Mouse (Mus musculus): Measurements from ENCODE around the gene Tcfl5.

Gene Tcfl5

DNA sequence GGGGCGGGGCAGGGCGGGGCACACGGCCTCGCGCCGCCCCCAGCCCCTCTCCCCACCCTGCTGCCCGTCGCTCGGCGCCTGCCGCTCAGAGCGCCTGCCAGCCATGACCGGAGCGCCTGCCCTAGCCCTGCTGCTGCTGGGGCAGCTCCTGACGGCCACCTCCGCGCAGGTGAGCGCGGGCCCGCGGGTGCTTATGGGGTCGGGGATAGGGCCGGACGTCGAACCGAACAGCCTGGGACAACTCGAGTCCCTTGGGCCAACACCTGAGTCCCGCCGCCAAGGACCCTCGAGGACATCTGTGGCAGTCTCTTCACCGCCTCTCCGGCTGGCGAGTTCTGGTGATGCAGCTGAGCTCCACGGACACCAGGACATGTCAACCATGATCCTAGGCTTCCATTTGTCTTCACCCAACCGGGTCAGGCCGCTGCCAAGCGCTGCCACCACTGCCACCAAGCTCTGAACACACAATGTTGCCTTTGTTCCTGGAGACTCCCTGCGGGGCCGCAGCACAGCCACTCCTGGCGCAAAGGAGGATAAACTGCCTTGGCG is 44.3 kb downstream of the Tcfl5 start:
- DNase-seq (ENCODE audit: low spot score): no peak

DNA sequence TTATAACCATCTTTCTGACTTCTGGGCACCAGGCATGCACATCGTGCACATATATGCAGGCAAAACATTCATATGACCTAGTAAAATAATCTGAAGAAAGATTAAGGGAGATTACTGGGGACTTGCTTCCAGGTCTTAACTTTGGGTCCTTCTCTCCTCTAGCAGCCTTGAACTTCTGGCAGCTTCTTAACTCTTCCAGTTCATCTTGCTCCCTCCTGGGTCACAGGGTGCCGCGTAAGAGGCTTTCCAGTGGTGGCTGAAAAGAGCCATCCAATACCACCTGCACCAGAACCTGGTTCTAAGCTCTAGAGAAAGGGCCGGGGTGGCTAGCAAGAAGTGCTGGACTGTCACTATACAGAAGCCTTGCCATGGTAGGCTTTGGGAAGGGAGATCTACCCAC is 45.0 kb downstream of the Tcfl5 start, which contains the start of gene Col9a3:
Col9a3 (plus strand) TSS at position 301 of the 400 bp plus-strand sequence.
- DNase-seq (ENCODE audit: low spot score): no peak

DNA sequence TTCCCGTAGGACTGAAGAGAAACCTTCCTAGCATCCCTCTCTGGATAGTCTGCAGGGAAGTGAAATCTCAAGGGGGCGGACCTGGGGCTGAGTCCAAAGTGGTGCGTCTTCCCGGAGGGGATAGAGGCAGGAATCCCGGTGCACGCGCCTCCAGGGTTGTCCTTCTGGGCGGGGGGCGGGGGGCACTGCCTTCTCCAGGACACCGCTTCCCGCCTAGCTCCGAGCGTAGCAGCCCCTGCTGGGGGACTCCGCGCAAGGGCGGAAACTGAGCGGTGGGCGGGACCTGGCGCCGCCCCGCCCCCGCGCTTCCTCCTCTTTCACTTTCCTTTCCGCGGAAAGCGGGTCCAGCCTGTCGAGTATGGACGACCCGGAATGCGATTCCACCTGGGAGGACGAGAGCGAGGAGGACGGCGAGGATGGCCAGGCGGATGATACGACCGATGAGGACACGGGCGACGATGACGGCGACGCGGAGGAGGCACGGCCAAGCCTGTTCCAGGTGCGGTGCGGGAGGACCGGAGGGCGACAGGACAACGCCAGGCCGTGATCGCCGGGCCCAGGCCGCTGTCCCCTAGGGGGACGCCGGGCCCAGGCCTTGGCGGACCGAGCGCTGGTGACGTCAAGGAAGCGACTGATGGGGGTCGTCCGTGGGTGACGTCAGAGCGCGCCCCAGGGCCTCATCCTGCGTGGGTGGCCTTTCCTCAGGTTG is 53.2 kb downstream of the Tcfl5 start, which contains the start of gene Ogfr:
Ogfr (plus strand) TSS at position 123 of the 709 bp plus-strand sequence.
- peak; percentile 94 for DNase-seq (ENCODE audit: low spot score)

DNA sequence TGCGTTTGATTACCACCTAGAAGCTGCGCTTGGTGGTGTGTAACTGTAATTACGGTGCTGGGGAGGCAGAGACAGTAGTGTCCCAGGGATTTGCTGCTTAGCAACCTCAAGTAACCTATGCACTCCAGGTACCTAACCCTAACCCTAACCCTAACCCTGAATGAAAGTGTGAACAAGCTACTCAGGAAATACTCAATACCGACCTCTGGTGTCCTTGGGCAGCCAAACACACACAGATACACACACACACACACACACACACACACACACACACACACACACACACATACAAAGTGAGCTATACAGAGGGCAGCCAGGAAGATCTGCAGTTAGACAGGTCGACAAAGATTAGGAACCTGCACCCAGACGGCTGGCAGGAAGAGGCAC is 53.8 kb downstream of the Tcfl5 start:
- no peak for DNase-seq (ENCODE audit: low spot score)

DNA sequence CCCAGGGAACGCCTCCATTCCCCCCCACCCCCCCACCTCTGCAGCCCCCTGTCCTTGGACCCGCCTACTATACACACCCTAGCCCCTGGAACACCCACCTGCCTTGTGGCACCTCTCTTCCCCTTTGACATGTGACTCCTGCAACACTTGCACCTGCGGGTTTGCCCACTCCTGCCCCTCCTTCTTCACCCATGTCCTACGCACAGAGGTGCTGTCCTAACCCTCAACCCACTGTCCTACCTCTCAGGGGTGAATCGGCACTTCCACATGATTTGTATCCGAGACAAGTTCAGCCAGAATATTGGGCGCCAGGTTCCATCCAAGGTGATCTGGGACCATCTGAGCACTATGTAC is 59.4 kb downstream of the Tcfl5 start:
- DNase-seq (ENCODE audit: low spot score): peak; percentile 45

DNA sequence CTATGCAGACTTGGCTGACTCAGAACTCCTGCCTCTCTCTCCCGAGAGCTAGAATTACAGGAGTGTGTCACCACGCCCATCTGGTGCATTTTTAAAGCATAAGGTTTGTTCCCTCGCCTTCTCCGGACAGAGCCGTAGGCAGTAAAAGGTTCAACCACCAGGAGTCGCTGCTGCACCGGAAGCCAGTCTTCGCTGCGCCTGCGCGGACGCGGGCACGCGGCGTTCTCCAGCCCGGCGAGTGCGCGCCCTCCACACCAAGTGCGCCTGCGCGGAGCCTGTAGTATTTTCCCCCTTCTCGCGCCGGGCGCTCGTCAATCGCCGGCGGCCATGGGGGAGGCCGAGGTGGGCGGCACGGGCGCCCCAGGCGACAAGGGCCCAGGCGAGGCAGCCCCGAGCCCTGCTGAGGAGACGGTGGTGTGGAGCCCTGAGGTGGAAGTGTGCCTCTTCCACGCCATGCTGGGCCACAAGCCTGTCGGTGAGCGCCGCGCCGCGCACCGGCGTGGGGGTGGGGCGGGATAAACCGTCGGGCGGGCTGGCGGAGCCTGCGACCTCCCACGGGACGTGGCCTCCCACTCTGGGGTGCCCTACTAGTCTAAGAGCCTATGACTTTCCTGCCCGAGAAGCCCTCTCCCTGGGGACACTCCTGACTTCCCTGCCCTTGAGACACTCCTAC is 59.9 kb downstream of the Tcfl5 start:
- peak; percentile 99 for DNase-seq (ENCODE audit: low spot score)

DNA sequence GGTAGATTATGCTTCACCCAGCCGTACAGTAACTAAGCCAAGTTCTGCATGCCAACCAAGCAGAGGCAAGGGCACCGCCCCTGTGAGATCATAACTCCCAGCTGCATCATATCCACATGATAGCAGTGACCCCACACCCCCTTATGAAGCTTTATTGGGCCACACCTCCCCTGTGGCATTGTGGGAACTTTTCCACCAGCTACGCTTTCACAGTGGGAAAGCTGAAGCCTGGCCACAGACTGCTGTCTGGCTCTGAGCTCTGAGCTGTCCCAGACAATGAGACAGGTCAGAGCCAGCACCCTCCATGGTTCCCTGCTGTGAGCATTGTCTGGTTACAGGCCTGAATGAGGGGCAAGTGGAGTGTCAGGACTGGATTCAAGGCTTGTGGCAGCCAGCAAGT is 61.5 kb downstream of the Tcfl5 start, which contains the start of gene Mrgbp:
Mrgbp (plus strand) TSS at position 303 of the 400 bp plus-strand sequence.
- DNase-seq (ENCODE audit: low spot score): peak; percentile 82

DNA sequence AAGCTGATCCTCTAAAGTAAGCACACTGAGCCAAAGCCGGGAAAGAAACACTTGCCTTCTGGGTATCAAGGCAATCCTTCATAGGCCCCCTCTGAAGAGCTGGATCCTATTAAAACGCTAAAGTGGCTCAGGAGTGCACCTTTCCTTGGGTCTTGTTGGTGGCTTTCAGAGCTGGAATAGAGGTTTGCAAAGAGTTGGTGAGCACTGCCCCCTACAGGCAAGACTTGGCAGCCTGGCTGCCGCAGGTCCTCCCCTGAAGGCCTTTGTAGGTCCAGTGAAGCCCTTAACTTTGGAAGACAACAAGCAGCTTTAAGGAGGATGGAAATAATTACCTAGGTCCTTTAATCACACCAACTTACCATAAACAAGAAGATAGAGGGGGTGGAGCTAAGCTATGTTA is 63.8 kb downstream of the Tcfl5 start:
- DNase-seq (ENCODE audit: low spot score): peak; percentile 90

DNA sequence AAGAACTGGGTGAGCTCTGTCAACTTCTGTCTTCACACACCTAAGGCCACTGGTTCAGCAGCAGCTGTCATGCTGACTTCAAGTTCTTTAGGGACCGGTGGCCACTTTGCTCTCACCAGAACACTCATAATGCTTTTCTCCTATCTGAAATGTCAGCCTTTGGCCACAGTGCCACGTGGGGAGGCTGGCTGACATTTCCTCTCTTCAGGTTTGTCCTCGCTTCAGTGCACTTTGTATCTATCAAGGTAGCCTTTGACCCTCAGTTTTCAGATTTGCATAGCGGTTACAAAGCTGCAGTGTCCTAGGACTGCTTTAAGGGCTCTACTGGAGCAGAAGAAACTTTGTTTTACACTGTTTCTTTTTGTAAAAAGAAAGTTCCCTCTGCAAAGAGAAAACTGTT is 66.0 kb downstream of the Tcfl5 start:
- DNase-seq (ENCODE audit: low spot score): no peak

Measured in MN1 (cell line).